Mouse (Mus musculus) retina, adult 2 months (tissue): ENCODE measurements around the gene Prss37.
A peak's percentile ranks its signal among the peaks of the same experiment; 100 is the strongest.

Source experiments
- DNase-seq: peaks from one replicate; pipeline ENCODE4 v3.0.0-alpha.2; 2012; ENCODE audit warnings: low read depth, low spot score

Gene Prss37

GRCm38 (mm10) chr6:40519408-40519807, at the start of gene Prss37:
TSS of gene Prss37 (minus strand) at chr6:40519508.
- DNase-seq: no peak

GRCm38 (mm10) chr6:40554950-40555349, 35.6 kb upstream of the Prss37 start, which contains the start of gene Olfr461:
TSS of gene Olfr461 (minus strand) at chr6:40555050.
- DNase-seq: no peak

GRCm38 (mm10) chr6:40544690-40545089, 25.4 kb upstream of the Prss37 start:
- DNase-seq: no peak

DNA sequence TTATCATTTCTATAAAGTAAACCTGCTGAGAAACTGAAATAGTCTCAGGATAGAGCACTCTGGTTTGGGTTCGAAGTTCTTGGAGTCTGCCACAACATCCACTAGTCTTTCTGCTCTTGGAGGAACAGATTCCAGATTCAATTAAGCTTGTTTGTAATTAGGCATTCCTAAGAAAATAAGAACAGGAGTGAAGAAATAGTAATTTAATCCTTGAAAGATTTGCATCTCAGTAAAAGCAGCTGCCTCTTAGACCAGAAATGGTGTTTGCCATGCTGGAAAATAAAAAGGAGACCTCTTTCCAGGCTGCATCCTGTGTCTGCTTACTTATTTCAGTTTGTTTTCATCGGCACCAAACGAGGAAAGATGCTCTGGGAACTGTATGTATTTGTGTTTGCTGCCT, 26.1 kb downstream of the Prss37 start, which contains the start of gene Tas2r108:
Gene Tas2r108, plus strand, starts transcription at position 301 of the 400 bp plus-strand sequence.
- no peak for DNase-seq

DNA sequence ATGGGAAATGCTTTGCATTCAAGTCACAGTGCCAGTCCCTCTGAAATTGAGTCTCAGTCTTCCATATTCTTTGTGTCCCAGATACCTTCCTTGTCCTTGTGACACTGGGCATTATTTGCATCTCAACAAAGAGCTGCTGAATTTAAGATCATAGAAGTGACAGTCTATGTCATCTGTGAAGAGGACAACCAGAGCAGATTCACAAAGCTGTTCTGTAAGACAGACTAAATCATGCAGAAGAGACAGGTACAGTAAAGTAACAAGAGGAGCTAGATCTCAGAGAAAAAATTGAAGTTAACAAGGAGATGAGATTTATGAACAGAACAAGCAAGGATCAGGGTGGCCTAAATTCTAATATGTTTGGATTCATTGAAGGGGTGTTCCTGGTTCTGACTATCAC, 28.4 kb downstream of the Prss37 start, which contains the start of gene Tas2r137:
Gene Tas2r137, plus strand, starts transcription at position 301 of the 400 bp plus-strand sequence.
- no peak for DNase-seq

DNA sequence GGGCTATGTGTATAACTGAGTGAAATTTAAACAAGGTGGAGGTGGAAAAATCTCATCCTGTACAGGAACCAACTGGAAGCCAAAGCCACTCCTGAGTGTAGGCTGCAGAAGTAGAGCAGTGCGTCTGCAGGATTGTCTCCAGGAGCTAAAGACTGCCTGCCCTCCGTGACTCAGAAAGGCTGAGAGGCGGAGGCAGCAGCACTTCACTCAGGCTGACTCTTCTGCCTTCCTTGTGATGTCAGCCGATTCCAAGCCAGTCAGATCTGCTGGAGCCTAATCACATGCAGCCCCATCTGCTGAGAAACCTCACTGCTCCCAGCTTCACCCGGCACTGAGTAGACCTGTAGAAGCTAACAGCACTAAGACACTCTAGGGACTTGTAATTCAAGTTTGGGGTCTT, 37.0 kb downstream of the Prss37 start:
- DNase-seq: no peak

DNA sequence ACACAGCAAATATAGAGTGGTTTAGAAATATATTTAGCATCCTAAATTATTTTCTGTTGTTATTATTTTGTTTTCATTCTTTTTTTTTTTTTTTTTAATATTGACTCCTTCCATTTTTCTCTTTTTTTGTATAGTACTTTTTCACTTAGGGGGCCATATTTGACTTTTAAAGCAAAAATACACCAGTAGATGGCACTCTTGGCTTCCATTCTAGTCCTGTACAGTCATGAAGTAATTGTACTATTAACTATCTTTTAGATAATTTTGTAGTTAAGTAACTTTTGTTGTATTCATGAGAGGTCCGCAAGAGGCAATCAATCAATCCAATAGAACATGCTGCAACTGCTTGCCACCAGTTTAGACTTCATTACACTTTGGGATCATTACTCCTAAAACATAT, 39.6 kb downstream of the Prss37 start:
- no peak for DNase-seq

GRCm38 (mm10) chr6:40476132-40476531, 43.2 kb downstream of the Prss37 start:
- no peak for DNase-seq

- DNase-seq: no peak
Observed at GRCm38 (mm10) chr6:40471720-40472010, 47.6 kb downstream of the Prss37 start.

GRCm38 (mm10) chr6:40470916-40471719, 48.2 kb downstream of the Prss37 start, which contains the start of gene Ssbp1:
TSS of gene Ssbp1 (plus strand) at chr6:40471352.
- DNase-seq: peak; percentile 93

GRCm38 (mm10) chr6:40465710-40466109, 53.6 kb downstream of the Prss37 start:
- DNase-seq: no peak
